Mouse (Mus musculus) gastrocnemius, postnatal 4 days (tissue): Measurements from ENCODE around the gene Vmn2r84. TPM values are rescaled to one million over a fixed set of nuclear protein-coding genes. Genes with fewer than 3 reads are reported as not detected.
"Not testable (repeated sequence)": the region's sequence is repeated elsewhere in the genome, so short reads cannot be mapped to it uniquely, and the experiment has no call there.

Source experiments
- DNase-seq, 2 experiments: peaks; one replicate each; pipeline ENCODE4 v3.0.0; 2021 to 2022; ENCODE audit warnings: low spot score in 2 of 2, mixed read lengths in 2 of 2
- long read RNA-seq, 2 experiments: library from polyadenylated mRNA; stranded (forward); transcript quantifications; one replicate each; pipeline ENCODE4 v2.0.0; 2021
- total RNA-seq, 2 experiments: library from RNA; stranded (reverse); gene quantifications; 2 replicates each; pipeline ENCODE4 v1.2.3; 2021

The Vmn2r84 gene
- not detected for total RNA-seq
- long read RNA-seq, experiment 1, result 0 reads
- long read RNA-seq, experiment 2, result 0 reads

DNA sequence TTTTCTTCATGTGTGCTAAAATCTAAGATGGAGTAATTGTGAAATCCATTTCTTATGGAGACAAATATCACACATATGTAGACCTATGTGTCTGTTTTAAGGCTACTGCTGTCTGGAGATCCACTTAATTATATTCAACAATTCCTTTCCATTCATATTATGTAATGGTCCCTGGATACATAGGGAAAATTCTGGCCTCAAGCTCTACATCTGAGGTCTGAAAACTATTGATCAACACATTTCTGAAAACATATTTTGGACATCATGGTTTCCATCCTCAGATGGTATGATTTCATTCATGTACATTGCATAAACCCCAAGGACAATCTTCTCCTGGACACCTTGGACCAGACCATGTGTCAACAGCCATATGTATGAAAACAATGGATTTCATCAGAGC, at the start of gene Vmn2r84:
Gene Vmn2r84 (minus strand): TSS at position 101 of the 400 bp plus-strand sequence.
- no peak for DNase-seq

DNA sequence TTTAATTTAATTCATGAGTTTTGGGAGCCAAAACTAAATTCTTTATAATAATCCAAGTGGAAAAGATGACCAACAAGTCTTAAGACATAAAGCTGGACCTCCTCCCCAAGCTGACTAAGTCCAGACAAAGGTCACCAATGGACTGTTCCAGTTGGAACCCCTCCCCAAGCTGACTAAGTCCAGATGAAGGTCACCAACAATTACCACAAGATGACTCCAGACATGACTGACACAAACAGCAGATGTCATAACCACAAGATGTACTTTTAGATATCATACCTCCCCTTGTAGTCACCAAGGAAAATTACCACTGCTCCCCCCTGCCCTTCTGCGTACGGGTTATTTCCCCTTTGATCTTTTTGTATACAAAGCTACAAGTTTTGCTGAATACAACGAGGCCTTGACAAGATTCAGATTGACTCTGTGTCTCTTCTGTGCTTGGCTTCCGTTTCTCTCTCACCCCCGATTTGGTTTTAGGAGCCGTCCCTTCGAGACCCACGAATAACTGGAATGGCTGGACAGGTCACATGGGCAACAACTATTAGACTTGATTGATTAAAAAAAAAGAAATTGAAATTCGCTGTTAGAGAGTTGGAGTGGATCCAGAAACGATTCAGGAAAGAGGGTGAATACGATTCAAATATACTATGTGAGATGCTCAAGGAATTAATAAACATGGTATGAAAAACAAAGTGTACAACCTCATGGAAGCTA, 40.2 kb upstream of the Vmn2r84 start:
- DNase-seq, result not testable (repeated sequence)

GRCm38 (mm10) chr10:130429603-130430002, 35.5 kb upstream of the Vmn2r84 start, which contains the start of gene Vmn2r85:
Vmn2r85 (minus strand) TSS chr10:130429703.
- DNase-seq, result not testable (repeated sequence)

DNA sequence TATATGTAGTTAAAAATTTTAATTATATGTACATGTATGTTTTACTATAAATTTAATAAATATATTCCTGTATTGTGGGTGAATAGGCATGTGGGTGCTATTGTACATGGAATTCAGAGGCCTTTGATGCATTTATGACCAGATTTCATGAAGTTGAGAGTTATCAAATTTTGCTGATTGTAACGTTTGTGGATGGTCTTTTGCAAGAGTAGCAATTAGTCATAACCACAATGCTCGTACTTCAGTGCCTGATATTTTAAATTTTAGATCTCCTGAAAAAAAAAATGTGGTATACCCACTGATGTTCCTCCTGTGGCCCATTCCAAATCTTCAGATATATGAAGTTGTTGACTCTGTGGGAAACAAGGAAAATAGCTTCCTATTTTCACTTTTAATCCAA, 28.2 kb upstream of the Vmn2r84 start:
- not testable (repeated sequence) for DNase-seq

DNA sequence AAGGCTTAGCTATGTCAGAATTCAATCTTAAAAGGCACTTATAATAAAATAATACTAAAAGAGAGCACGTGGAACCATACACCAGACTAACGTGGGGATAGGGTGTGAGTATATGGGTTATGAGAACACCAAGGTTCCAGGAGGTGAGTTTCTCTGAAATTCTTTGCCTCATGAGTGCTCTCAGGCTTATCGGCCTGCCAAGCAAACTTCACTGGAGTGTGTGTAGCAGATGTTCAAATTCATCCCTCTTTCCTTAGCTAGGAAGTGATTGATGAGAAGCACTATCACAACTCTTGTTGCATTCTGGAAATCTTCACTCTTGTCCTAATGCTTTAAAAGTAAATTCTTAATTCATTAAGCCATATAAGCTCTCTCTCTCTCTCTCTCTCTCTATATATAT, 26.3 kb upstream of the Vmn2r84 start:
- DNase-seq, result no peak

GRCm38 (mm10) chr10:130419954-130420353, 25.8 kb upstream of the Vmn2r84 start:
- not testable (repeated sequence) for DNase-seq

- not testable (repeated sequence) for DNase-seq
These were observed 22.2 kb upstream of the Vmn2r84 start for GRCm38 (mm10) chr10:130416352-130416751.

DNA sequence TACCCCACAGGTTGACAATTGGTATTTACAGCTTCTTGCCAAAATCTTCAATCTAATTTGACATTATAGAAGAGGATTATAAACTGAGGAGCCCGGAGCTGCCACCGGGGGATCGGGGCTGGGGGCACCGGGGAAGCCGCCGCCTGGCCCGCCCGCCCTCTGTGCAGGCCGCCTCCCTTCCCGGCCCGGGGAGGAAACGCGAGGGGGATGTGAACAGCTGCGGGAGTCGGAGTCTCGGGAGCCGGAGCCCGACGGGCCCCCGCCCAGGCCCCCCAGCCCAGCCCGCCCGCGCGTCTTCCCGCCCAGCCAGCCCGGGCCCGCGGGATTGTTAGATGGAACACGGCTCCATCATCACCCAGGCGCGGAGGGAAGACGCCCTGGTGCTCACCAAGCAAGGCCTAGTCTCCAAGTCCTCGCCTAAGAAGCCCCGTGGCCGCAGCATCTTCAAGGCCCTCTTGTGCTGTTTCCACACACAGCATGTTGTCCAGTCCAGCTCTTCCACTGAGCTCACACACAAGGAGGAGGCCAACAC, 18.1 kb upstream of the Vmn2r84 start:
- DNase-seq, result not testable (repeated sequence)

DNA sequence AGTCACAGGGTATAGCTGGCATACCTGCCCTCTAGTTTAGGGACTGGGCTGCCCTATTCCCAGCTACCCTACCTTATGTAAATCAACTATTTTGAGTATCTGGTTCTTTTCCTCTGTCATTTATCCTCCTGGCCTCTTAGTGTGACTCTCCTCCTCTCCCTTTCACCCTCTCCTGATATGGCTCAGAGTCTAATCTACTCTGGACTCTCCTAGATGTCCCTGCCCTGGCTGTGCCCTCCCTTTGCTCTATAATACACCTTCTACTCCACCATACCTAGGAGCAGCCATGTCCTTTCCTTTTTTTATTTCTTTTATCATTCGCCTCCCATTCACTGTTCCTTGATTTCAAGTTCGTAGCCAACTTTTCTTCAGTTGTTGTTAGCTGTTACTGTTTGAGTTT, 19.0 kb downstream of the Vmn2r84 start:
- DNase-seq, result no peak

DNA sequence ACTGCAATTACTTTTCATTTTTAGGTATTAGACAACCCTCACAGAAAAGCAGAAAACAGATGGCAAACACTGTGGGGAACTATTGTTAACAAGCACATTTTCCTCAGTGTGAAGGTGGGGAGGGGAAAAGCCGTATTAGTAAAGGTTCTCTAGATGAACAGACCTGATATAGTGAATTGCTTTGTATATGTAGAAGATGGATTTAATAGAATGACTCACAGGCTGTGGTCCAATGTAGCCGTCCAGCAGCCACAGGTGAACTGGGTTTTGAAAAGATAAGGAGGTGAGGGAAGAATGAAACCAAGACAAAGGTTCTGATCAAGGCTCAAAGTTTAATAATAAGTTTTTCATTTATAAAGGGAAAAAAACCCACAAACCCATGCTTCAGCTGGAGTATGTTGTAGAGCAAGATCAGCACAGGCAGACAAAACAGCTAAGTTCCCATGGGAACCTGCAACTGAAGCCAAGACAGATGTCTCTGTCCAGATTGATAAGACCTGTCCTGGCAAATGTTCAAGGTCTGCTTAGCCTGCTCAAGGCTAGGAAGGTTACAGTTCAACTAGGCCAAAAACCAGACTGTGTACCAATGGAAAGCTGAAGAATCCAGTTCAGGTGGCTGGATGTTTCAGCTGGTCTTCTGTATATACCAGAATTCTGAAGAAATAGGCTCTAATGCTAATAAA, 21.5 kb downstream of the Vmn2r84 start:
- DNase-seq, result no peak

- no peak for DNase-seq
These were observed 22.5 kb downstream of the Vmn2r84 start for GRCm38 (mm10) chr10:130371644-130372043.

- no peak for DNase-seq
These were observed 24.0 kb downstream of the Vmn2r84 start for GRCm38 (mm10) chr10:130370005-130370682.

- no peak for DNase-seq
These were observed 25.7 kb downstream of the Vmn2r84 start for GRCm38 (mm10) chr10:130368384-130368783.

GRCm38 (mm10) chr10:130364766-130365165, 29.4 kb downstream of the Vmn2r84 start:
- no peak for DNase-seq

- DNase-seq, result no peak
These were observed 30.5 kb downstream of the Vmn2r84 start for GRCm38 (mm10) chr10:130363438-130364164.

DNA sequence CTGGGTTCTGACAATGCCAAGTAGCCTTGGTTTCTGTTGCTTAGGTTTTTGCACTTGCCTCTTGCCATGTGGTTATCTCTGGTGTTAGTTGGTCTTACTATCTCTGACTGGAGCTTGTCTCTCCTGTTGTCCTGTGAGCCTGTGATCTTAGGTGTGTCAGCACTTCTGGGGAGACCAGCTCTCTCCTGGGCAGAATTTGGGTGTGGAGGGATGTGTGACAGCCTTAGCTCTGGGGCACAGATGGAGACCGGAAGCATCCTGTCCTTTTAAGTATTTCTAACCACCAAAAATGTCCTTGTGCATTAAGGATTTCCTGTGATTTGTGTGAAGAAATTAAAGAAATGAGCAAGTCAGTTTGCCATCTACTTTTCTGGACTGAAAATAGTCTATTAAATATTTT, 50.1 kb downstream of the Vmn2r84 start:
- DNase-seq, result no peak

DNA sequence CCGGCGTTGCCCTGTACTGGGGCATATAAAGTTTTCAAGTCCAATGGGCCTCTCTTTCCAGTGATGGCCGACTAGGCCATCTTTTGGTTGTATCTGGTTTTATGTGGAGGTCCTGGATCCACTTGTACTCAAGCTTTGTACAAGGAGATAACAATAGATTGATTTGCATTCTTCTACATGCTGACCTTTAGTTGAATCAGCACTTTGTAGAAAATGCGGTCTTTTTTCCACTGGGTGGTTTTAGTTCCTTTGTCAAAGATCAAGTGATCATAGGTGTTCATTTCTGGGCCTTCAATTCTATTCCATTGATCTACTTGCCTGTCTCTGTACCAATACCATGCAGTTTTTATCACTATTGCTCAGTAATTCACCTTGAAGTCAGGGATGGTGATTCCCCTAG, 54.1 kb downstream of the Vmn2r84 start:
- not testable (repeated sequence) for DNase-seq

GRCm38 (mm10) chr10:130337581-130337980, 56.6 kb downstream of the Vmn2r84 start:
- DNase-seq, result no peak

DNA sequence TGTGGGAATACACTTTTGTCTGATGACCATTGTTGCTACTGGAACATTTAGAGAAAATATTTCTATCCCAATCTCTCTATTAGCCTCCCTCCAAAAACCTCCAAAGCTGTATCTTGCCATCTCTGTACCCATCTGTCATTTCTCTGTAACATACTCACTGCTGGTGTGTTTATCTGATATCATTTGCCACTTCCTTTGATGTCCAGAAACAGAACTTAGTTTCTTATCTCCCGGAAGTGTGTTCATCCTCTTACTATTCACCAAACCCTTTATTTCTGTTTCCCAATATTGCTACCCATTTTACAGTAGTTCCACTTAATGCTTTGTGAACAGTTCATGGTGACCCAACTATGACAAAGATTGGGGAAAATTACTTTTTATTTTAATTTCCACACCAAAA, 57.7 kb downstream of the Vmn2r84 start:
- DNase-seq, result no peak

- DNase-seq, result no peak
These were observed 63.4 kb downstream of the Vmn2r84 start for GRCm38 (mm10) chr10:130330711-130331110.
